Mouse (Mus musculus) mouse embryonic stem cell (cell line): ENCODE results near the gene Rtn4rl1.

Experiments
- in situ Hi-C, 2 experiments: fragments of 300-500 bp; cut with MboI; formaldehyde crosslinking; loops; 1 replicate in 1 of 2; 3 replicates in 1 of 2; pipeline ENCODE4 v1.14.3; 2019 to 2020; ENCODE audit warnings: low sequenced_read_pairs in 2 of 2, low pct_unique_long_range_greater_than_20kb in 1 of 2, mixed read lengths in 1 of 2; ENCODE audit not compliant: unreplicated experiment in 1 of 2

The Rtn4rl1 gene

DNA sequence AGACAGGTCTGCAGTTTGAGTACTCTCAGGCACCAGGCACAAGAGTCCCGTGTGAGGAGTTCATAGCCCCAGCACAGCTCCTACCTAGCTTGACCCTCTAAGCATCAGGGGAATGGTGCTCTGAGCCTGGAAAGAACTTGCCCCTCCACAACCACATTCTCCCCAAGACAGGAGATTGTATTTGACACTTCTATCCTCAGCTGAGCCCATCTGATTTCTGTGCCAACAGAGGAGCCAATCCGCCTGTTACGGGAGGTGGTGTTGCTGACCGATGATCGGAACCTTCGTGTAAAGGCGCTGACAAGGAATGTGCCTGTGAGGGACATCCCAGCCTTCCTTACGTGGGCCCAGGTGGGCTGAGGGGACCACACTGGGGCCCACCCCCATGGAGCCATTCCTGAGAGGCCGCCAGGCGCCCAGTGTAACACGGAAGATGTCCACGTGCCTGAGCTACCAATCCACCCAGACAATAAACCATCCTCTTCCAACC, 30.9 kb upstream of the Rtn4rl1 start:
- in situ Hi-C loops = loop anchor here in 1 of 2 experiments (25.0 kb wide), 1 partner anchor 175 kb away; no protein-coding TSS in a partner anchor

DNA sequence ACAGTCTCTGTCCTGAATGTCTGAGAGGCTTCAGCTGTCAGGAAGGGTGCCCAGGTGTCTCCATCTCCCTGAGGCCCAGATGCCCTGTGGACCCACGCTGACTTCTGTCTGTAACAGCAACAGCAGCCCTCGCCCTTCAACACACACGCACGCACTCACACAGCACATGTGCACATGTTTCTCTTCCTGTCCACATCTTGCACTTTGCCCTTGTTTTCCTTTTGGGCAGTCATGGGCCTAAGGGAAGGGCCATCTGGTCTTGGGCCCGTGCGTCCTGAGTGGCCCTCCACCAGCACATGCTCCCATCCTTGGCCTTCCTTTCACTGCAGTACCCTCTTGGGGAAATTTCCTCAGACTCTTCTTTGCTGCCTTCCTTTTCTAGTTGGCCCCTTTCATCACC, 30.2 kb upstream of the Rtn4rl1 start:
- in situ Hi-C loops = loop anchor here in 1 of 2 experiments (25.0 kb wide), 1 partner anchor 176 kb away; no protein-coding TSS in a partner anchor

DNA sequence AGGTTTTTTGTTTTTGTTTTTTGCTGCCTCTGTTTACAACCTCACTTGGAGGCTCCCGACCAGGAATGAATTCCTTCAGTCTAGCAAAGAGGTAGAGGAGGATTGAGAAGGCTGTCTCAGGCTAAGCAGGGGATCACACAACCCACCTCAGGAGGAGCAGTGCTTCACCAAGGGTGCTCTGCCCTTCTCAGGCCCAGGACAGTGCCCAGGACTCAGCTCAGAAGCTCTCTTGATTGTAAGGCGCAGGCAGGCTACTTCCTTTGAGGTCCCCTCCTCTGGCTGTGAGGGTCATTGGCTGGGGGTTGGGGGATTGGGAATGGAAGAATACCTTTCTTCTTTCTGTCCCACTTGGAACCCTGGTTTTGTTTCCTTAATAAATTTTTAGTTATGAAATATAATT, 29.5 kb upstream of the Rtn4rl1 start:
- in situ Hi-C loops = loop anchor here in 1 of 2 experiments (25.0 kb wide), 1 partner anchor 177 kb away; no protein-coding TSS in a partner anchor

DNA sequence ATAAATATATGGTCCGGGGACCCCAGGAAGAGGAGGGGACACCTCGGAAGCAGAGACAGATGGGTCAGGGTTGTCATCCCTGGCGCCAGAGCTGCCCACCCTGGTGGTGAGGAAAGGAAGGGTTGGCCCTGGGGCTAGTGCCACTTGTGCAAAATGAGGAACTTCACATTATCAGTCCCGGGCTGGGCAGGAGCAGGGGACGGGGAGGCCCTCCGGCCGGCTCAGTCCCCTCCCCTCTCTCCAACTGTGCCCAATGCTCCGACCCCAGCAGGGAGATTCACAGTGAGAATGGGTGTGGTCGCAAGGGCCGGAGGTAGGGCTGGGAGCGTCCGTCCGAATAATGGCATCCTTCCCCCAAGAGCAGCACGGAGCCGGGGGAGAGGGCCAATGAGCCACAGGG, 28.8 kb upstream of the Rtn4rl1 start:
- in situ Hi-C loops = loop anchor here in 1 of 2 experiments (25.0 kb wide), 1 partner anchor 177 kb away; no protein-coding TSS in a partner anchor

DNA sequence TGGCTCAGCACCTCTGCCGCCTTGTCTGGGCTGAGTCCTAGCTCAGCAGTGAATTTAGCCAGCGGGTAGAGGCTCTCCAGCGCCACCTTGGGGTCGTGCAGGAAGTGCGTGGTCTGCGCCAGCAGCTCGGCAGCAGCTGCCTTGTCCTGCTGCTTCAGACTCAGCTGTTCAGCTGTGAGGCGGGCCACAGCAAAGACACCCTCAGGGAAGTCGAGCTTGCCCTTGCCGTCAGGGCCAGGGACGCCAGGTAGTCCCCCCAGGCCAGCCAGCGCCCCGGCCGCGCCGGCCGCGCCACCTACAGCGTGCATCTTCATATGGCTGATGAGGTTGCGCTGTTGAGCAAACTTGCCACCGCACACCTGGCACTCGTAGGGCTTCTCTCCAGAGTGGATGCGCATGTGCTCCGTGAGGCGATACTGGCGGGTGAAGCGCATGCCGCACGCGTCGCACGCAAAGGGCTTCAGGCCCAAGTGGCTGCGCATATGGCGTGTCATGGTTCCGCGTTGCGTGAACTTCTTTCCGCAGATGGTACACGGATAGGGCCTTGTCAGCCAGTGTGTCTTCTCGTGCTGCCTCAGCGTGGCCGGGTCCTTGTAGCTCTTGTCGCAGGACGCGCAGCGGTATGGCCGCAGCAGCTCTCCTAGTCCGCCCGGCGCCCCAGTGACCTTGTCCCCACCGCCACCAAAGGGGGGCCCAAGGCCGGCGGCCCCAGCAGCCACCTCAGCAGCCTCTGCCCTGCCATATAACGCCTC, 28.0 kb upstream of the Rtn4rl1 start:
- in situ Hi-C loops = loop anchor here in 1 of 2 experiments (25.0 kb wide), 1 partner anchor 178 kb away; no protein-coding TSS in a partner anchor

DNA sequence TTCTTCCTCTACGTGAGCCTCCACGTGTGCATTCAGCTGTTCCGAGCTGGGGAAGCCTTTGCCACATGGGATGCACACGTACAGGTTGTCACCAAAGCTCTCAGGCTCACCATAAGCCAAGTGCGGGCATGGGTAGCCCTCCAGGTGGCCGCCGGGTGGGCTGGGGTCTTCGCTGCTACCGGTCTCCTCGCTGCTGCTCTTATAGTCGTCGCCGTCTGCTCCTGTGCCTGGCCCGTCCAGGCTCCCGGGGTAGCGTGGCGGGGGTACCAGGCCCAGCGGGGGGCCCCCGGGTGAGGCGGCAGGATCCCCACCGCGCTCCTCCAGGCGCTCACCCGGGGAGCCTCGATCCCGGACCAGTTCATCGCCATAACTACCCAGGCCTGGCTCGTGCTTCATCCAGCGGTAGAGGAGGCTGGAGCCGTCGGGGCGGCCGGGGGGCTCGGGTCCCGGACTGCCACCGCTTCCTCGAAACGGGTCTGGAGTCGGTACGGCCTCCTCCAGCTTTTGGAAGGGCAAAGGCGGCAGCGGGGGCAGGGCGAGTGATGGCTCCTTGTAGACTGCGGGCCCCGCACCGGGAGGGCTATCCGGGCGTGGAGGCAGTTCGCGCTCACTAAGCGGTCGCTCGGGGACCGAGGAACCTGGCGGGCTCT, 27.3 kb upstream of the Rtn4rl1 start:
- in situ Hi-C loops = loop anchor here in 1 of 2 experiments (25.0 kb wide), 1 partner anchor 179 kb away; no protein-coding TSS in a partner anchor

DNA sequence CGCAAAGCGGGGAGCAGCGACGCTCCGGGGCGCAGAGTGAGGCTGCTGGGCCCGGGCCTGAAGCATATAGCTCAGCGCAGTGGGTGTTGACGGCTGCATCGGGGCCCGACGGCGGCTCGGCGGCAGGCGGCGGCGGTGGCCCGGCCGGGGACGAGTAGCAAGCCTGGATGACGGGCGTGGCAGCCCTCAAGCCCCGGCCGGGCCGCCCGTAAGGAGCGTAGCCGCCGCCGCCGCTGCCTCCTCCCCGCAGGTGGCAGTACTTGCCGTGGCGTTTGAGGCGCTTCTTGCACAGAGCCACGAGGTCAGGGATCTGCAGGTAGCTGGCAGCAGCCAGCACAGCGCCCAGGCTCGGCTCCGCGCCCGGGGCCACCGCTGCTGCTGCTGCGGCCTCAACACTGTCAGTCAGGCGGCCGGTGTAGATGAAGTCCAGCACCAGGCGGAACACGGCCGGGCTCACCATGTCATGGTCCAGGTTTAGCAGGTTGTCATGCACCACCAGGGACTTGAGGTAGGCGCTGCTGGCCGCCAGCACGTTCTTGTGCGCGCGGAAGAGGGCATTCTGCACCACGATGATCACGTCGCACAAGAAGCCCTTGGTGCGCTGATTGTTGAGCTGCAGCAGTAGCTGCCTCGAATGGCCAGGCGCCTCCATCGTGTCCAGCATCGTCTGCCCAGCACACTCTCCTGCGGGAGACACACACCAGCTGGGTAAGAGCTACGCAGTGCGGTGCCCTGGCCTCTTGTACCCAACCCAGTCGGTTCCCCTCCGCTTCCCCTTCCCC, 26.5 kb upstream of the Rtn4rl1 start:
- in situ Hi-C loops = loop anchor here in 1 of 2 experiments (25.0 kb wide), 1 partner anchor 180 kb away; no protein-coding TSS in a partner anchor

DNA sequence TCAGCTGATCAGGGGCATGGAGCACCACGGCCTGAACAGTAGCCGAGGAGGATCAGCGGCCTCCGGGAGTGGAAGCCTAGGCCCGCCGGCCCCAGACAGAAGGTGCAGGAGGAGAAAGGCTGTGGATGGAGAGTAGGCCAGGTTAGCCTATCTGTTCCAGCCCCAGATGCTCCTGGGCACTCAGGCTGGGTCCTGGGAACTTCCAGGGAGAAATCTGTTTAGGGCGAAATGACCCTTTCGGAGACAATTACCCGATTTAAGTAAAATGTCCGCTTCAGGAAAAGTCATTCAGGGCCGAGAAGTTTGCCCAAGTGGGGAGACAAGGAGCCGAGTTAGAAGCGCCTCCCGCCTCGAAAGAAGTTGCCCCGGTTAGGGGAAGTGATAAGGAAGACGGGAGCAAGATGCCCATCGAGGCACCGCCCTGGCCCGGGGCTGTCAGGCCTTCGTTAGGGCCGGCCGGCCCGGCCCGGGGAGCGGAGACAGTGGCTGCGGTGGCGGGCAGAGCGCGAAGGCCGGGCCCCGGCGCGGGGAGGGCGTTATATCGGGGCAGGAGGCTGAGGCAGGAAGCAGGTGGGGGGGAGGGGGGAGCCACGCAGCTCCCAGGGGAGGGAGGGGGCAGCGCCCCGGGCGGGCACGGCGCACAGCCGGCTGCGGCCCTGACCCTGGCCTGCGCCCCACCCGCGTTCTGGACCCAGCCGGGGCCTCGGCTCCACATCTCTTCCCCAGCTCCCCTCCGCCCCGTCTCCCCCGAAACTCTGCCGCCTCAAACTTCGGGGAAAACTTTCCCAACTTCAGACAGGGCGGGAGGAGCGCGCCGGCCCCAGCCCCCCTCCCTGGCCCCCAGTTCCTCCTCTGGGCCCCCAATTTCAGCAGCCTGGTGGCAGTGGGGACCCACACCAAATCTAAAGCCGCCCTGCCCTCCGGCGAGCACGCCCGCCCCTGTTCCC, 25.7 kb upstream of the Rtn4rl1 start:
- in situ Hi-C loops = loop anchor here in 1 of 2 experiments (25.0 kb wide), 1 partner anchor 181 kb away; no protein-coding TSS in a partner anchor

DNA sequence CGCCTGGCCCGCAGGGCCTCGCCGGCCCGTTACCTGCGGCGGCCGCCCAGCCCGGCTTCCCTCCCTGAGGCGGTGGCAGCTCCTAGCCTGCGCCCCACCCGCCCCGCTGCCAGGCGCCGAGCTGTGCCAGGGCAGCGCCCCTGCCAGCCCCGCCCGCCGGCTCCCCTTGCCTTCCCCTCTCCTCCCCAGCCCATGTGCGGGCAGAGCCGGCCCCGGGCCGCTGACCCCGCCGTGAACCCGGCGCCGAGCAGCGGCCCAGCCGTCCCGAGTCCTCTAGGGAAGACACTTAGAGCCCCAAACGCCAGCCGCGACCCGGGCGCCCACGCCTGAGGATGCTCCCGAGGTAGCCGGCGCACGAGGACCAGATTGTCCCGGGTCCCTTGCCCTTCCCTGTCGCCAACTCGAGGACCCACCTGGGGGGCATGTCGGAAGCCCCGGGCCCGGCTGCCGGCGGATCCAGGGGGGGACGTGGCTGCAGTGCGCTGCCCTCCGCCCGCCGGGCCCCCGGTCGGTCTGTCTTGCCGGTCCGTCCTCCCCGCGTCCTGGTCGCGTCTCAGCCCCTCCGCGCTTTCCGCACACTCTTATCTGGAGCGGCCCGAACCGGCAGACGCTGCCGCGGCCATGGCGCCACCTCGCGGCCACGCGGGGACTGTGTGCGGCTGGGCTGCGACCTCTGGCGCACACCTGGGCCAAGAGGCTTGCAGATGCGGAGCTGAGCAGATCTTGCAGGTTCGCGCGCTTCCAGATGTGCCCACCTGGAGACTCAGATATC, 24.8 kb upstream of the Rtn4rl1 start:
- in situ Hi-C loops = loop anchor here in 1 of 2 experiments (25.0 kb wide), 1 partner anchor 181 kb away; no protein-coding TSS in a partner anchor

DNA sequence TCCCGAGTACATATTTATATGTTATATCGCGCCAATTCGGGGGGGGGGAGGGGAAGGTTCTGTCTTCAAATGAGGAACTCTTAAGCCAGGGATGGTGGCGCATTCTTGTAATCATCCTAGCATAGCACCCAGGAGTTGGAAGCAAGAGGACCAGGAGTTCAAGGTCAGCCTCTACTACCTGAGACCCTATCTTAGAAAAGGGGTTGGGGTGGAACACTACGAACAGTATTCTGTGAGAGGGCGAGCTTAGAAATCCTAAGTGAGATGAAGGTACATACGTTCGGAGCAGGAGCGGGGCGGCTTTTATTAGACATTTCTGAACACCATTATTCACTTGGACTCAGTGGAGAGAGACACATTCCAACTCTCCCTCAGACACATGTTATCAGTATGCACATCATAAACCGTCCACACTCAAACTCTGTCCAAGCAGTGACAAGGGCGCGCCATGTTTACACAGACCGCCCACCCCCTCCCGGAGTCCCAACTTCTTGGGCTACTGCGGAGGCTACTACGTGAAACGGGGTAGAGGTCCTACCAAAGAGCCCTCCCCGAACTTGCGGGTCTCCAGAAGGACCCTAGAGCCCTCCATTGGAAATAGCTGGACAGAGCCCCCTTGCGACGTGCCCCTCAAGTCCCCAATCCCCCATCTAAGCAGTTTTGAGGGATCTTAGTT, 24.0 kb upstream of the Rtn4rl1 start, which contains the start of gene Hic1:
TSS of gene Hic1 (minus strand) at position 115 of the 676 bp plus-strand sequence.
- in situ Hi-C loops = loop anchor here in 1 of 2 experiments (25.0 kb wide), 1 partner anchor 182 kb away; no protein-coding TSS in a partner anchor

DNA sequence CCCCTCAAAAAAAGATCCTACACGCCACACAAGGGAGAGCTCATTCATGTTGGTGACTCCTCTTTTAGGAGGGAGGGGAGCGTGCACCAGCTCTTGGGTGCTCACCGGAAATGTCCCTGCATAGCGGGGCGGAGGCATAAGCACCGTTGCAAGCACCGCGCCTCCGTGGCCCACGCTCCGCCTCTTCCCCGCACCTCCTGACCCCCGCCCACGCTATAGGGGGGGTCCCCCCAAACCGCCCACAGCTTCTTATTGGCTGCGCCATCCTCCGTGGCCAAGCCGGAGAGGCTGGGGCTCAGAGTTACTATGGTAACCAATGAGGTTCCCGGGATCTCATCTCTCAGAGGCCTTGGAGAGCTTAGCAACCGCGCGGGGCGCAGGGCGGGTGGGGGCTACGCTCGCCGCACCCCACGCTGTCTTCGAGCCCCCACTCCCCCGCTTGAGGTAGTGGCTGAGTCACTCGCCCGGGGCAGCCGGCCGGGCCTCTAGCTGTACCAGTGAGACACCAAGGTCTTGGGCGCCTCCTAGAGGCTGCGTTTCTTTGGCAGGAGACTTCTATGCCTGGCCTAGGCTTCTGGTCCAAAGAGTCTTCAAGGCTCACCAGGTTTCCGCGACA, 23.3 kb upstream of the Rtn4rl1 start:
- in situ Hi-C loops = loop anchor here in 1 of 2 experiments (25.0 kb wide), 1 partner anchor 183 kb away; no protein-coding TSS in a partner anchor

DNA sequence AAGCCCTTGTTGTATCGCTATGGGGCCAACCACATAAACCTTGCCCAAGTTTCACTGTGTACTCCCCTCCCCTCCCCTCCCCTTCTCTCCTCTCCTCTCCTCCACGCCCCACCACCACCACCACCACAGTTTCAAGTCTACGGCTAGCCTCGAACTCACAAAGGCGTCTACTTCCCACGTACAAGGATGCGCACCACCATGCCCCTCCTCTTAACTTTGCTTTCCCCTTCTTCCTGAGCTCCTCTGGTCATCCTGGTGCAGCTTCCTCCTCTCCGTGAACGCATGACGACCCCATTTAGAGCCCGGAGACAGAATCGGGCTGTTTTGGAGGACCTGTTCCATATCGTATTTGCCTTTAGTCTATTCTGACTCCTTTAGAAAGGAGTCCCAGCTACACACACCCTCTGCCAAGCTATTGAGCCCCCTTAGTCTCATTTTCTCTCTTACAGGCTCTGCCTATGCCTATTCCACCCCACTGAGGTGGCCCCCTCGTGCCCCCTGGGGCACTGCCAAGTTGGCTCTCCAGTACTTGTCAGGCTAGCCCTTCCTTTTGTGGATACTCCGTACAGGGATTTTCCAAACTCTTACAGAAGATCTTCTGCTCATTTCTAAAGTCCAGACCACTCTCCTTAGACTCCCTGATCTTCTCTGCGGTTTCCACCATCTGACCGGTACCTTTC, 22.3 kb upstream of the Rtn4rl1 start:
- in situ Hi-C loops = loop anchor here in 1 of 2 experiments (25.0 kb wide), 1 partner anchor 184 kb away; no protein-coding TSS in a partner anchor

DNA sequence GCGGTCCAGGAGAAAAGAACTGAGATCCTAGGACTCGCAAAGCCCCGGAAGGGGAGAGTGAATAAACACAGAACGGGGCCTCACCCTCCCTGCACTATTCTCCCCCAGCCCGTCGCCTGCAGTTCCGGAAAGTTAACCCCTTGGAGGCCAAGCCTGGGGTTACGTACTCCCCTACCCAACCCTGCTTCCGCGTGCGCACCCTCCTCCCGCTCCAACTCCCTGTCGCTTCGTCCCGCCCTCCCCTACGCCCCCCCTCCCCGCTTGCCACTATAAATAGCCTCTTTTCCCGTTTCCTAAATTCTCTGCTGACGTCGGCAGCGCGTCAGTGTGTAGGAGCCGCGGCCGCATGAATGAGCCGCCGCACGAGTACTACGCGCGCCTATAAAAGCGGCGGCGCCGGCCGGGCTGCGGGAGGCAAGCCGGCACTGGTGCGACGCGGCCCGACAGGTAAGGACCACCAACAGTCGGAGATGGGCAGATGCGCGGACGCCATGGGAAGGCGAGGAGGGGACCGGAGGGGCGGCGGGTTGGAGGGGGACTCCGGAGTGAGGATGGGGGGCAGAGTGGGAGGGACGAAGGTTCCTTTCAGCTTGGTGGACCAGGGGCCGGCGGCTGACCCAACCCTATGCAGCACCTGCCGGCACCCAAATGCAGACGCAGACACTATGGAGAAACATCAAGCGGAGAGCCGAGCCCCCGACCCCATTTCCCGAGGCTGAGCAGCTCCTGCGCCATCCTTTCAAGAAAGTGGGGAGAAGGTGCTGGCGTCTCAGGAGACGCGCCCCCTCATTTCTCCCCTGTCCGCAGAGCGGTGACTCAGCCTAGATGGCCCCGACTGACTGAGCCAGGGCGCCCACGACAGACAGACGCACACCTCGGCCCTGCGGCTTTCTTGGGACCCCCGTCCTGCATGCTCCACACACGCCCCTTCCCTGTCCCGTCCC, 21.2 kb upstream of the Rtn4rl1 start:
- in situ Hi-C loops = loop anchor here in 1 of 2 experiments (25.0 kb wide), 1 partner anchor 185 kb away; no protein-coding TSS in a partner anchor
